Mouse (Mus musculus): ENCODE measurements at regions not wholly inside any gene's neighbourhood (a gene's known extent, or its start where the extent isn't known, plus 50 kb on each side); places are given as distances from the start of the nearest gene placed in this dataset.

DNA sequence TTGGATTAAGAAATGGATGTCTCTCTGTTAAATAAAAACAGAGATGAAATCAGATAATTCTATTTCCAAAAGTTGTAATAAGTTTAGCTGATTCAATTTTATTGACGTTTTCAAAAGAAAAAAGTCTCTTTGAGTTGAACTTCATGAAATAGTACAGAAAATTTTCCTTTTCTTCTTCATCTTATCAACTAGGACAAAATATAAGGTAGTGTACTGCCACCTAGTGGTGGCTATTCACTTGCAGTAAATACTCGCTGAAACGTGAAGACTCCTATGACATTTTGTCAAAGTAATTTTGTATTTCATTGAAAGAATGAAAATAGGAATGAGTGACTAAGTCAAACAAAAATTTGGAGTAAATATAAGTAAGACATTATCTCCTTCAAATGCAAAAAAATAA is 56.1 kb upstream of the Vwde start:
- peak in 1 of 2 experiments; percentile 19 for DNase-seq
- Histone ChIP-seq H3K27ac (ENCODE audit: insufficient read depth, low read length) (no peak overlapping the region), H3K27me3 (ENCODE audit: control insufficient read depth, insufficient read depth, low read length) (no peaks in the 10 kb centered on the region), H3K4me1 (ENCODE audit: control insufficient read depth, insufficient read depth, low read length) (no peaks in the 10 kb centered on the region), H3K4me3 (replicated peaks; ENCODE audit: insufficient read depth, low read depth, low read length) (no peak overlapping the region)
- WGBS, result 1% methylated on average over 3 of the region's 3 CpGs
- no peak for TF ChIP-seq POLR2A (IDR thresholded peaks at IDR 0.05; ENCODE audit: borderline replicate concordance, insufficient read depth, low read length)
- TF ChIP-seq CTCF (IDR thresholded peaks at IDR 0.05; ENCODE audit: borderline replicate concordance, insufficient read depth, low read depth, low read length), result peak; percentile 26; the same call in 1 of the 2 replicates
